Mouse (Mus musculus) embryo, embryonic 9.5 days (tissue): ENCODE measurements around the gene Tmem30c.
"Not testable (repeated sequence)": the region's sequence is repeated elsewhere in the genome, so short reads cannot be mapped to it uniquely, and the experiment has no call there.

Experiments used
- DNase-seq: peaks from one replicate; pipeline ENCODE4 v3.0.0-alpha.2; 2017; ENCODE audit errors: extremely low spot score

Gene Tmem30c

DNA sequence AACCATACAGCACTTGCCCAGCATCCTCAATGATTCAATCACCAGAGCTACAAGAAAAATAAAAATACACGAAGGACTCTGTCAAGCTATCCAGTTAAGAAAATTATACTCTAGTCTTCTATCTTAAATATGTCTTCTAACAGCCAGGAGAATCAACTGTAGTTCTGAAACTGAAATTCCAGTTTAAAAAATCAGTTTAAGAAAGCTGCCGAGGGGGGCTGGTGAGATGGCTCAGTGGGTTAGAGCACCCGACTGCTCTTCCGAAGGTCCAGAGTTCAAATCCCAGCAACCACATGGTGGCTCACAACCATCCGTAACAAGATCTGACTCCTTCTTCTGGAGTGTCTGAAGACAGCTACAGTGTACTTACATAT lies 60.7 kb downstream of the Tmem30c start:
- DNase-seq: not testable (repeated sequence)

GRCm38 (mm10) chr16:57231089-57231936 lies 61.4 kb downstream of the Tmem30c start, which contains the start of gene Tbc1d23:
Gene Tbc1d23 (minus strand): TSS chr16:57231504.
- DNase-seq: peak; percentile 99

DNA sequence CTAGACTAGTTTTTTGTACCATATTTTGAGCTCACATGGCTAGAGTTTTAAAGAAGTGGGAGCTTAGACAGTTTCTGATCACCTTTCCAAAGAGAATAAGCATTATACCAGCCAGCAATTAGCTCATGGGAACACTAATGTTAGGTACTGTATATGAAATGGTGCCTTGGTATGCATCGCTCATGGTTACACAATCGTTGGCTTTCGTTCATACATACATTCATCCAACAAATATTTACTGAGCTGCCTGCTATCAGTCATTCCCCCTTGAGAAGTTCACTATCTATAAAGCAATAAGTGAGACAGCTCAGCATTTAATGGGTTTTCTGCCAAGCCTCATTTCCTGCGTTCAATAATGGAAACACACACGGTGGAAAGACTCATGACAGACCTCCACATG lies 66.2 kb downstream of the Tmem30c start:
- DNase-seq: no peak

DNA sequence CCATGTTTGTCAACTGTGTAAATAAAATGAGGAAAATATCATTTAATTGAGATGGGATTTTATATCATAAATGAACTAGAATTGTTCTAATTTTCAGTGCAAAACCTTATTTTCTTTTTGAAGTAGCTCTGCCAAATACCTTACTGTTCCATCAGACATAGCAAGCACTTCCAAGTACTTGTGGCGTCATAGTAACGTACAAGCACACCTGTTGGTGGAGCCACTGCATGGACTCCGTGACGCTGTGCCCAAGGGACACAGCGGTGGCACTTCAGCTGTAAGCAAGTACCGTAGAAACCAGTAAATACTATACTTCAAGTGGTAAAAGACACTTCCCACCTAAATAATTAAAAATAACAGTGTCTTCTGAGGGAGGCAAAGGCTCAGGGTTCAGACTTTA lies 72.3 kb downstream of the Tmem30c start:
- DNase-seq: no peak
